Mouse (Mus musculus): ENCODE results near the gene Lrrtm4.
A peak's percentile ranks its signal among the peaks of the same experiment; 100 is the strongest.

Gene Lrrtm4

GRCm38 (mm10) chr6:80018765-80019164 lies at the start of gene Lrrtm4:
Lrrtm4 (plus strand) TSS chr6:80018877.
- DNase-seq (ENCODE audit: low read depth, low spot score) = no peak

- no peak for DNase-seq (ENCODE audit: low read depth, low spot score)
Measured at GRCm38 (mm10) chr6:80019189-80019860, 648 bp downstream of the Lrrtm4 start.

GRCm38 (mm10) chr6:80019861-80020230 lies 1.2 kb downstream of the Lrrtm4 start:
- no peak for DNase-seq (ENCODE audit: low read depth, low spot score)

GRCm38 (mm10) chr6:80056849-80057248 lies 38.2 kb downstream of the Lrrtm4 start:
- peak; percentile 18 for DNase-seq (ENCODE audit: low read depth, low spot score)

GRCm38 (mm10) chr6:80078001-80078400 lies 59.3 kb downstream of the Lrrtm4 start:
- no peak for DNase-seq (ENCODE audit: low read depth, low spot score)

GRCm38 (mm10) chr6:80079290-80079689 lies 60.6 kb downstream of the Lrrtm4 start:
- DNase-seq (ENCODE audit: low read depth, low spot score) = no peak

- DNase-seq (ENCODE audit: low read depth, low spot score) = no peak
Measured at GRCm38 (mm10) chr6:80094909-80095308, 76.2 kb downstream of the Lrrtm4 start.

GRCm38 (mm10) chr6:80105343-80105742 lies 86.7 kb downstream of the Lrrtm4 start:
- no peak for DNase-seq (ENCODE audit: low read depth, low spot score)

- no peak for DNase-seq (ENCODE audit: low read depth, low spot score)
Measured at GRCm38 (mm10) chr6:80105843-80106242, 87.2 kb downstream of the Lrrtm4 start.

- DNase-seq (ENCODE audit: low read depth, low spot score) = no peak
Measured at GRCm38 (mm10) chr6:80126419-80126818, 107.7 kb downstream of the Lrrtm4 start.

- DNase-seq (ENCODE audit: low read depth, low spot score) = no peak
Measured at GRCm38 (mm10) chr6:80162585-80162984, 143.9 kb downstream of the Lrrtm4 start.

- DNase-seq (ENCODE audit: low read depth, low spot score) = no peak
Measured at GRCm38 (mm10) chr6:80181916-80182315, 163.2 kb downstream of the Lrrtm4 start.

GRCm38 (mm10) chr6:80182353-80182752 lies 163.7 kb downstream of the Lrrtm4 start:
- no peak for DNase-seq (ENCODE audit: low read depth, low spot score)

GRCm38 (mm10) chr6:80185489-80186113 lies 166.9 kb downstream of the Lrrtm4 start:
- DNase-seq (ENCODE audit: low read depth, low spot score) = no peak

GRCm38 (mm10) chr6:80186791-80187190 lies 168.1 kb downstream of the Lrrtm4 start:
- DNase-seq (ENCODE audit: low read depth, low spot score) = no peak

GRCm38 (mm10) chr6:80209476-80209875 lies 190.8 kb downstream of the Lrrtm4 start:
- DNase-seq (ENCODE audit: low read depth, low spot score) = no peak

- no peak for DNase-seq (ENCODE audit: low read depth, low spot score)
Measured at GRCm38 (mm10) chr6:80210281-80210680, 191.6 kb downstream of the Lrrtm4 start.

GRCm38 (mm10) chr6:80261595-80261994 lies 242.9 kb downstream of the Lrrtm4 start:
- no peak for DNase-seq (ENCODE audit: low read depth, low spot score)

GRCm38 (mm10) chr6:80263972-80264371 lies 245.3 kb downstream of the Lrrtm4 start:
- no peak for DNase-seq (ENCODE audit: low read depth, low spot score)

GRCm38 (mm10) chr6:80264584-80264983 lies 245.9 kb downstream of the Lrrtm4 start:
- no peak for DNase-seq (ENCODE audit: low read depth, low spot score)

GRCm38 (mm10) chr6:80265746-80266145 lies 247.1 kb downstream of the Lrrtm4 start:
- DNase-seq (ENCODE audit: low read depth, low spot score) = no peak

- DNase-seq (ENCODE audit: low read depth, low spot score) = no peak
Measured at GRCm38 (mm10) chr6:80286968-80287367, 268.3 kb downstream of the Lrrtm4 start.

GRCm38 (mm10) chr6:80301871-80302270 lies 283.2 kb downstream of the Lrrtm4 start:
- DNase-seq (ENCODE audit: low read depth, low spot score) = no peak

Measured in ZHBTc4 (cell line).